Mouse (Mus musculus) heart, postnatal 0 days (tissue): ENCODE results near the gene Gm28036.

Source experiments
- CTCF ChIP-seq: IDR thresholded peaks from 2 replicates; pipeline ENCODE4 v1.5.1; 2016; ENCODE audit warnings: antibody characterized with exemption, control low read depth, low read depth
- EP300 ChIP-seq: IDR thresholded peaks from 2 replicates; pipeline ENCODE4 v1.6.1; 2016; ENCODE audit warnings: antibody characterized with exemption, low read depth

DNA sequence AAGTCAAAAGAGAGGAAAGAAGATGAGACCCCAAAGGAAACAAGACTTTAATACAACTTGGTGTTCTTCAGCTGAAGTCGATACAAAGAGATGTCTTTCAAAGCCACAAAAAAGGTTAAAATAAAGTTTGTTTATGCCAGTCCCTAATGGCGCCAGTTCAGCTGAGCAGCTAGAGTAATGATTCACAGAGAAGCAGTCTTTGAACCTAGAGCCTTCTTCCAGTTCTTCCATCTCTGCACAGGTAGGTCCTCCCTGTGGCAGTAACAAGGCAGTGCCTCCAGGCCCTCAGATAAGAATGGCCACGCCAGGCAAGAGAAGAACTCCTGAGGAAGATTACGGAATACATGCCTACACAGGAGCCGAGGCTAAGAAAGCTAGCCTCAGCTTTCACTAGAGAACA lies 3.2 kb downstream of the Gm28036 start:
- no peak for TF ChIP-seq CTCF
- TF ChIP-seq EP300, result no peak
